Comparison of ENCODE assay signal across 9 mouse cellular contexts in the genomic region with DNA sequence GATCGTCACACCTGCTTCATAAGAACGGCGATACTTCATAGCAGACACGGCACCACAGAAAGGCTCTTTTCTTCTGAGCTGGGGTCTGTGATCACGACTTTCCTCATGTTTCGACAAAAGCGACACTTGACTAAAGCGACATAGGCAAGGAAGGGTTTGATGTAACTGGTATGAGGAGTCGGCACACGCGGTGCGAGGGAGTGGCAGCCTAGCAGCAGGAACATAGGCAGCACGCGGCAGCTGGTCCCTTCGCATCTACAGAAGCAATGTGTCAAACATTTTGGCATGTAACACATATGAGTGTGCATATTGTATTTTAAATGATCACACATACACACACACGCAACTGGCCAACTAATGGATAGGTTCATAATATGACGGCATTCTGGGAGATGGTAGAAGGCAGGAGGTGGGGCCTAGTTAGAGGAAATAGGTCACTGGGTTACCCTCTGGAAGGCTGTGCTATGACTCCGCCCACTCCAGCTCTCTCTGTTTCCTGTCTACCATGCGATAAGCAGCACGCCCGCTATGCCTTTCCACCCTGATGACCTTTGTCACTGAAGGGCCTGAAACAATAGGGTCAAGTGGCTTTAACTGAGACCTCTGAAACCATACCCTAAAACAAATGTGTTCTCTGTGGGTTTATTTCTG.
DNase-seq lines count a peak whose midpoint lies in the region; ATAC-seq and TF ChIP-seq lines count a peak whose summit lies in the region.
"Had no signal": no experiment of that assay in that cellular context is flagged by ENCODE, and none has a peak within 500 bp of the region (broad histone marks: within the 10 kb centered on the region; RNA-seq: fewer than 3 reads in every experiment).

No protein-coding gene starts in this region.

- peak; percentile 82 for DNase-seq in heart, embryonic 10.5 days (ENCODE audit: low spot score)
- no peak for DNase-seq in heart, postnatal 4 days
- DNase-seq in CD4-positive, CD25-positive, alpha-beta regulatory T cell, adult 2 months (ENCODE audit: low read depth, low spot score), result peak; percentile 82
- peak; percentile 22 for DNase-seq in embryo, embryonic 11 days
- no peak for DNase-seq in cerebellum, postnatal 4 days (ENCODE audit: low spot score in 2 of 2)
- DNase-seq in hindbrain, postnatal 0 days (ENCODE audit: low spot score), result no peak

- no peak overlapping the region for H3K9ac ChIP-seq in neural tube, embryonic 15.5 days (replicated peaks)
- no peak overlapping the region for H3K9ac ChIP-seq in hindbrain, postnatal 0 days (replicated peaks; ENCODE audit: low read length)
- H3K9ac ChIP-seq: hindbrain, embryonic 14.5 days had no signal

- WGBS in heart, embryonic 10.5 days, result 78% methylated on average over 21 of the region's 21 CpGs
- 90% methylated on average over 21 of the region's 21 CpGs for WGBS in neural tube, embryonic 15.5 days
- WGBS in hindbrain, postnatal 0 days, result 88% methylated on average over 21 of the region's 21 CpGs

- peak; percentile 56; the same call in 1 of the 2 replicates for ATAC-seq in neutrophil, adult 5-6 weeks (ENCODE audit: extremely low read depth, insufficient number of reproducible peaks, low FRiP score, poor library complexity, severe bottlenecking)
- no peak for ATAC-seq in neural tube, embryonic 15.5 days (ENCODE audit: low FRiP score)
- no peak for ATAC-seq in hindbrain, postnatal 0 days

- no peaks in the 10 kb centered on the region for H3K27me3 ChIP-seq in heart, embryonic 10.5 days (ENCODE audit: insufficient read depth, poor library complexity, severe bottlenecking)
- H3K27me3 ChIP-seq in neural tube, embryonic 15.5 days (replicated peaks), result no peaks in the 10 kb centered on the region
- H3K27me3 ChIP-seq in hindbrain, postnatal 0 days (ENCODE audit: insufficient read depth, low read length), result no peaks in the 10 kb centered on the region

- peak overlapping the region; percentile 18; the same call in 1 of the 2 replicates for H3K27ac ChIP-seq in heart, embryonic 10.5 days
- H3K27ac ChIP-seq in neural tube, embryonic 15.5 days (replicated peaks), result no peak overlapping the region
- no peak overlapping the region for H3K27ac ChIP-seq in hindbrain, postnatal 0 days
- H3K27ac ChIP-seq: hindbrain, embryonic 14.5 days had no signal

- no peak overlapping the region for H3K4me2 ChIP-seq in neural tube, embryonic 15.5 days
- no peak overlapping the region for H3K4me2 ChIP-seq in hindbrain, postnatal 0 days (ENCODE audit: low read depth, low read length)
- H3K4me2 ChIP-seq: hindbrain, embryonic 14.5 days had no signal

- no peak for TF ChIP-seq CTCF in hindbrain, postnatal 0 days (IDR thresholded peaks at IDR 0.05; ENCODE audit: low read depth)

- H3K9me3 ChIP-seq in heart, embryonic 10.5 days, result no peaks in the 10 kb centered on the region
- no peaks in the 10 kb centered on the region for H3K9me3 ChIP-seq in neural tube, embryonic 15.5 days (replicated peaks)
- H3K9me3 ChIP-seq in hindbrain, postnatal 0 days (ENCODE audit: low read length), result no peaks in the 10 kb centered on the region

- H3K4me1 ChIP-seq in heart, embryonic 10.5 days, result peaks cover 3% of the 10 kb centered on the region; the same call in 1 of the 2 replicates
- H3K4me1 ChIP-seq in neural tube, embryonic 15.5 days, result peaks cover 6% of the 10 kb centered on the region; the same call in 1 of the 2 replicates
- no peaks in the 10 kb centered on the region for H3K4me1 ChIP-seq in hindbrain, postnatal 0 days (ENCODE audit: insufficient read depth, low read length)

- H3K4me3 ChIP-seq in heart, embryonic 10.5 days, result no peak overlapping the region
- H3K4me3 ChIP-seq in neural tube, embryonic 15.5 days (replicated peaks), result no peak overlapping the region
- no peak overlapping the region for H3K4me3 ChIP-seq in hindbrain, postnatal 0 days (ENCODE audit: low read length)

- H3K36me3 ChIP-seq in heart, embryonic 10.5 days, result no peaks in the 10 kb centered on the region
- H3K36me3 ChIP-seq in neural tube, embryonic 15.5 days, result no peaks in the 10 kb centered on the region
- H3K36me3 ChIP-seq in hindbrain, postnatal 0 days (ENCODE audit: insufficient read depth, low read length), result no peaks in the 10 kb centered on the region

Comparison
In these comparisons a context has a peak if more than half of its experiments do, and no peak if none do; other contexts are left out.
1. DNase-seq: peak in heart, embryonic 10.5 days (single experiment), CD4-positive, CD25-positive, alpha-beta regulatory T cell, adult 2 months (single experiment) and embryo, embryonic 11 days (single experiment); none in heart, postnatal 4 days (single experiment), cerebellum, postnatal 4 days (0 of 2) and hindbrain, postnatal 0 days (single experiment).